Mouse (Mus musculus): Measurements from ENCODE around the gene Eme1. TPM values are rescaled to one million over a fixed set of nuclear protein-coding genes. Genes with fewer than 3 reads are reported as not detected.

Eme1 gene
- total RNA-seq (2023): 0.68 TPM

GRCm38 (mm10) chr11:94653663-94654436 is at the start of gene Eme1, which contains the start of gene Mrpl27:
Gene Eme1, minus strand, starts transcription at chr11:94653964.
Gene Mrpl27, plus strand, starts transcription at chr11:94653767.

DNA sequence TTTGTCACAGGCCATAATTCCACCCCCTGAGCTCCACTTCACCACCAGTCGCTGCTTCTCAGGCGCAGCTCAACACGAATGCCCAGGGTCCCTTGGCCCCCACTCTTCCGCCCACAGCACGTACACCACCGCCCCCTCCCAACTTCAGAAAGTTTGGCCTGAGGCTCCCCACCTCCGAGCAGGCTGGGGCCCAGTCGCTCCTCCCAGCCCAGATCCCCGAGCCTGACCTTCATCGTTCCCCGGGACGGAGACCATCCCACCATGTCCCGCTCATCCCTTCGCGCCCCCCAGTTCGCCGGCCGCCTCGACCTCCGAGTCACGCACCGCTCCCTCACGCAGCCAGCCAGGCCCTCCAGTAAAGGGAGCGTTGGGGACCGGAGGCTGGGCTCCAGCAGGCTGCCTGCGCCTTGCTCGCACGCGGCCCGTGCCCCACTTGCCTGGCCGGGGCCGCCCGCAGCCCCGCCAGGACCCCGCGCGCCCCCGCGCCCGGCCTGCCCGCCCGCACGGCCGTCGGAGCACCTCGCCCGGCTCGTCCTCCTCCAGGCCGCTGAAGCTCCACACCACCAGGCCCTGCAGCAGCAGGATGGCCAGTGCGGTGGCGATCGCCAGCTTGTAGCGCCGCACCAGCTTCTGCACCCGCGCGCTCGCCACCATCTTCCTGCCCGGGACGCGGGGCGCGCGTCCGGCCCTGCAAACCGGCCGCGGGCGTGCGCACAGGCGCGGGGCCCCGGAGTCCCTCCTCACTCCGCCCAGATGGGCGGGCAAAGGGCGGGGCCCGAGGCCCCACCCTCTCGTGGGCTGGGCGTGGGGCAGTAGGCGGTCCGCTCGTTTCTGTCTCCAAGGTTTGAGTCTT is 23.2 kb upstream of the Eme1 start, which contains the start of gene Xylt2:
Xylt2 (minus strand) TSS at position 762 of the 853 bp plus-strand sequence.

DNA sequence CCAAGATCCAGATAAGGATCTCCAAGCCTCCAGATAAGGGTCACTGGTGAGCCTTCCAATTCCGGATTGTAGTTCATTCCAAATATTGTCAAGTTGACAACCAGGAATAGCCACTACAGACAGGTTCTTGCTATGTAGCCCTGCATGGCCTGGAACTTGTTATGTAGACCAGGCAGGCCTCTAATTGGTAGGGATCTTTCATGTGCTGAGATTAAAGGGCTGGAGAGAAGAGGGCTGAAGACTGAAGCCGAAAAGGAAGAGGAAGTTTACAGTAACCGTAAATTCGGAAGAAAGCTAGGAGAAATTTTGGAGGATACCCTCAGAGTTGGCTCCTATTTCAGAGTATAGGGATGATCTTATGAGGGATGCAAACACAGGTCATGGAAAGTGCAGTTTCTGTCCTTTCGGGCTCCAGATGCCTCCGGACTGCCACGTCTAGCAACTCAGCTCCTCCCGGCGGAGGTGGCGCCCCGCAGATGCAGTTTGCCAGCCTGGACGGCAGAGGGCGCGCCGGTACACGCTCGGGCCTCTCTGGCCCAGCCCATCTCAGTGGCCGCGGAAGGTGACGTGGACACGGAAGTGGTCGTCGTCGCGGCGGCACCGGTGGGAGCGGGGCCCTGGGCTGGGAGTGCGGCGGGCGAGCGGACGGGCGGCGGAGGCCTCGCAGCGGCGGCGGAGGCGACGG is 24.4 kb downstream of the Eme1 start, which contains the start of gene Lrrc59:
Lrrc59 (plus strand) TSS at position 569 of the 685 bp plus-strand sequence.

GRCm38 (mm10) chr11:94601321-94602281 is 52.2 kb downstream of the Eme1 start, which contains the start of gene Acsf2:
Gene Acsf2, minus strand, starts transcription at chr11:94601871.

Other genes with a start within 250 kb of the Eme1 start
- gene Cacna1g, start 179.8 kb downstream of the Eme1 start, total RNA-seq (2023): not detected
- not detected for gene Spata20, start 167.8 kb downstream of the Eme1 start, total RNA-seq (2023)
- gene Epn3, start 154.0 kb downstream of the Eme1 start, total RNA-seq (2023): not detected
- gene Mycbpap, start 132.2 kb downstream of the Eme1 start, total RNA-seq (2023): 2.6 TPM
- 4.6 TPM for gene Rsad1, start 104.7 kb downstream of the Eme1 start, total RNA-seq (2023)
- gene Chad, start 88.9 kb downstream of the Eme1 start, total RNA-seq (2023): not detected
- gene Acsf2, start 52.1 kb downstream of the Eme1 start, total RNA-seq (2023): 16.1 TPM
- gene Lrrc59, start 24.2 kb downstream of the Eme1 start, total RNA-seq (2023): 47.9 TPM
- 17.8 TPM for gene Mrpl27, start 197 bp downstream of the Eme1 start, total RNA-seq (2023)
- 59.2 TPM for gene Xylt2, start 23.6 kb upstream of the Eme1 start, total RNA-seq (2023)
- not detected for gene Gm11541, start 50.5 kb upstream of the Eme1 start, total RNA-seq (2023)
- gene Cdc34b, start 87.8 kb upstream of the Eme1 start, total RNA-seq (2023): not detected
- gene Tmem92, start 128.7 kb upstream of the Eme1 start, total RNA-seq (2023): not detected